Mouse (Mus musculus): ENCODE results near the gene Tfap2b.

Gene Tfap2b

GRCm38 (mm10) chr1:19208641-19209358 lies at the start of gene Tfap2b:
Tfap2b (plus strand) TSS chr1:19208914.
- DNase-seq (ENCODE audit: inconsistent ontology term), result peak; percentile 34

GRCm38 (mm10) chr1:19178742-19179397 lies 29.8 kb upstream of the Tfap2b start:
- DNase-seq (ENCODE audit: inconsistent ontology term), result peak; percentile 32

GRCm38 (mm10) chr1:19205649-19206048 lies 3.1 kb upstream of the Tfap2b start:
- DNase-seq (ENCODE audit: inconsistent ontology term), result peak; percentile 64

GRCm38 (mm10) chr1:19206194-19206593 lies 2.5 kb upstream of the Tfap2b start:
- peak; percentile 57 for DNase-seq (ENCODE audit: inconsistent ontology term)

- no peak for DNase-seq (ENCODE audit: inconsistent ontology term)
These were observed 1.1 kb upstream of the Tfap2b start for GRCm38 (mm10) chr1:19207611-19208010.

- peak; percentile 49 for DNase-seq (ENCODE audit: inconsistent ontology term)
These were observed 638 bp downstream of the Tfap2b start for GRCm38 (mm10) chr1:19209359-19209745.

- peak; percentile 45 for DNase-seq (ENCODE audit: inconsistent ontology term)
These were observed 1.1 kb downstream of the Tfap2b start for GRCm38 (mm10) chr1:19209776-19210175.

- no peak for DNase-seq (ENCODE audit: inconsistent ontology term)
These were observed 1.7 kb downstream of the Tfap2b start for GRCm38 (mm10) chr1:19210215-19211032.

- no peak for DNase-seq (ENCODE audit: inconsistent ontology term)
These were observed 2.3 kb downstream of the Tfap2b start for GRCm38 (mm10) chr1:19211033-19211405.

GRCm38 (mm10) chr1:19211546-19212154 lies 2.9 kb downstream of the Tfap2b start:
- no peak for DNase-seq (ENCODE audit: inconsistent ontology term)

- DNase-seq (ENCODE audit: inconsistent ontology term), result no peak
These were observed 4.0 kb downstream of the Tfap2b start for GRCm38 (mm10) chr1:19212691-19213090.

- DNase-seq (ENCODE audit: inconsistent ontology term), result no peak
These were observed 4.5 kb downstream of the Tfap2b start for GRCm38 (mm10) chr1:19213171-19213570.

- DNase-seq (ENCODE audit: inconsistent ontology term), result no peak
These were observed 5.2 kb downstream of the Tfap2b start for GRCm38 (mm10) chr1:19213851-19214395.

GRCm38 (mm10) chr1:19217391-19217790 lies 8.7 kb downstream of the Tfap2b start:
- DNase-seq (ENCODE audit: inconsistent ontology term), result no peak

GRCm38 (mm10) chr1:19218221-19218620 lies 9.5 kb downstream of the Tfap2b start:
- no peak for DNase-seq (ENCODE audit: inconsistent ontology term)

- no peak for DNase-seq (ENCODE audit: inconsistent ontology term)
These were observed 10.7 kb downstream of the Tfap2b start for GRCm38 (mm10) chr1:19219381-19219780.

- no peak for DNase-seq (ENCODE audit: inconsistent ontology term)
These were observed 11.8 kb downstream of the Tfap2b start for GRCm38 (mm10) chr1:19220564-19220963.

- no peak for DNase-seq (ENCODE audit: inconsistent ontology term)
These were observed 12.9 kb downstream of the Tfap2b start for GRCm38 (mm10) chr1:19221601-19222000.

GRCm38 (mm10) chr1:19226699-19227098 lies 18.0 kb downstream of the Tfap2b start:
- DNase-seq (ENCODE audit: inconsistent ontology term), result no peak

GRCm38 (mm10) chr1:19230926-19231573 lies 22.3 kb downstream of the Tfap2b start:
- no peak for DNase-seq (ENCODE audit: inconsistent ontology term)

- DNase-seq (ENCODE audit: inconsistent ontology term), result no peak
These were observed 22.9 kb downstream of the Tfap2b start for GRCm38 (mm10) chr1:19231574-19232080.
